Mouse (Mus musculus): Measurements from ENCODE around the gene 4921501E09Rik. TPM values are rescaled to one million over a fixed set of nuclear protein-coding genes. Genes with fewer than 3 reads are reported as not detected.
"Not testable (repeated sequence)": the region's sequence is repeated elsewhere in the genome, so short reads cannot be mapped to it uniquely, and the experiment has no call there.

Gene 4921501E09Rik
- polyA plus RNA-seq (2016; fragmentation: Nextera tagmentation; extraction: Ambion mirVana): not detected in 2 replicates

GRCm38 (mm10) chr17:33067958-33068357 lies at the start of gene 4921501E09Rik:
4921501E09Rik (minus strand) TSS chr17:33068058.
- Histone ChIP-seq H3K27me3 (replicated peaks) (no peaks in the 10 kb centered on the region), H3K27ac (no peak within 1 kb of the TSS), H3K9me3 (no peaks in the 10 kb centered on the region), H3K4me2 (replicated peaks) (no peak within 1 kb of the TSS), H3K4me1 (no peaks in the 10 kb centered on the region), H3K36me3 (no peaks in the 10 kb centered on the region), H3K9ac (no peak within 1 kb of the TSS), H3K4me3 (no peak within 1 kb of the TSS)
- ATAC-seq (ENCODE audit: low FRiP score, low read depth): no peak
- WGBS: 56% methylated on average over 1 of the region's 1 CpGs

GRCm38 (mm10) chr17:33097396-33097795 lies 29.5 kb upstream of the 4921501E09Rik start:
- no peak overlapping the region for H3K27ac ChIP-seq
- H3K4me1 ChIP-seq: peaks cover 6% of the 10 kb centered on the region
- no peak overlapping the region for H3K4me3 ChIP-seq
- H3K9me3 ChIP-seq: no peaks in the 10 kb centered on the region
- no peak for ATAC-seq (ENCODE audit: low FRiP score, low read depth)
- no peak overlapping the region for H3K4me2 ChIP-seq (replicated peaks)
- H3K27me3 ChIP-seq (replicated peaks): no peaks in the 10 kb centered on the region
- H3K36me3 ChIP-seq: no peaks in the 10 kb centered on the region
- H3K9ac ChIP-seq: no peak overlapping the region
- WGBS: 95% methylated on average over 2 of the region's 2 CpGs

- H3K27ac ChIP-seq: peak overlapping the region; percentile 77
- peak overlapping the region; percentile 73 for H3K4me2 ChIP-seq (replicated peaks)
- H3K36me3 ChIP-seq: no peaks in the 10 kb centered on the region
- peak; percentile 64 for ATAC-seq (ENCODE audit: low FRiP score, low read depth)
- peak overlapping the region; percentile 72 for H3K4me3 ChIP-seq
- no peaks in the 10 kb centered on the region for H3K27me3 ChIP-seq (replicated peaks)
- no peaks in the 10 kb centered on the region for H3K9me3 ChIP-seq
- WGBS: 4% methylated on average over 30 of the region's 31 CpGs
- H3K9ac ChIP-seq: peak overlapping the region; percentile 76
- H3K4me1 ChIP-seq: peaks cover 9% of the 10 kb centered on the region
These were observed 24.7 kb upstream of the 4921501E09Rik start for GRCm38 (mm10) chr17:33092391-33093193.

- no peaks in the 10 kb centered on the region for H3K36me3 ChIP-seq
- H3K4me1 ChIP-seq: peaks cover 9% of the 10 kb centered on the region
- no peak overlapping the region for H3K4me3 ChIP-seq
- no peak overlapping the region for H3K4me2 ChIP-seq (replicated peaks)
- H3K9me3 ChIP-seq: no peaks in the 10 kb centered on the region
- H3K9ac ChIP-seq: no peak overlapping the region
- no peaks in the 10 kb centered on the region for H3K27me3 ChIP-seq (replicated peaks)
- H3K27ac ChIP-seq: no peak overlapping the region
- no peak for ATAC-seq (ENCODE audit: low FRiP score, low read depth)
- 80% methylated on average over 1 of the region's 1 CpGs for WGBS
These were observed 23.8 kb upstream of the 4921501E09Rik start for GRCm38 (mm10) chr17:33091630-33092029.

GRCm38 (mm10) chr17:33089220-33089949 lies 21.5 kb upstream of the 4921501E09Rik start, which contains the start of gene Zfp563:
Zfp563 (plus strand) TSS chr17:33089310.
- Histone ChIP-seq H3K9me3 (no peaks in the 10 kb centered on the region), H3K4me1 (peaks cover 9% of the 10 kb centered on the region), H3K9ac (peak within 1 kb of the TSS; percentile 69), H3K4me3 (peak within 1 kb of the TSS; percentile 60), H3K27ac (peak within 1 kb of the TSS; percentile 74), H3K4me2 (replicated peaks) (peak within 1 kb of the TSS; percentile 71), H3K27me3 (replicated peaks) (no peaks in the 10 kb centered on the region), H3K36me3 (no peaks in the 10 kb centered on the region)
- peak; percentile 88 for ATAC-seq (ENCODE audit: low FRiP score, low read depth)
- WGBS: 4% methylated on average over 34 of the region's 34 CpGs

- no peak overlapping the region for H3K27ac ChIP-seq
- WGBS: 2% methylated on average over 1 of the region's 1 CpGs
These were observed 4.9 kb downstream of the 4921501E09Rik start for GRCm38 (mm10) chr17:33063001-33063400.

GRCm38 (mm10) chr17:33058791-33059190 lies 9.1 kb downstream of the 4921501E09Rik start:
- H3K36me3 ChIP-seq: no peaks in the 10 kb centered on the region
- H3K9ac ChIP-seq: no peak overlapping the region
- H3K4me3 ChIP-seq: no peak overlapping the region
- no peaks in the 10 kb centered on the region for H3K27me3 ChIP-seq (replicated peaks)
- 21% methylated on average over 1 of the region's 1 CpGs for WGBS
- no peaks in the 10 kb centered on the region for H3K4me1 ChIP-seq
- no peak for ATAC-seq (ENCODE audit: low FRiP score, low read depth)
- H3K27ac ChIP-seq: no peak overlapping the region
- no peaks in the 10 kb centered on the region for H3K9me3 ChIP-seq
- H3K4me2 ChIP-seq (replicated peaks): no peak overlapping the region

More at GRCm38 (mm10) chr17:33063001-33063400, 4.9 kb downstream of the 4921501E09Rik start:
- Histone ChIP-seq H3K4me2 (replicated peaks) (no peak overlapping the region), H3K4me3 (no peak overlapping the region), H3K36me3 (no peaks in the 10 kb centered on the region), H3K4me1 (no peaks in the 10 kb centered on the region), H3K9me3 (no peaks in the 10 kb centered on the region), H3K27me3 (replicated peaks) (no peaks in the 10 kb centered on the region), H3K9ac (no peak overlapping the region)
- ATAC-seq (ENCODE audit: low FRiP score, low read depth): no peak

- no peaks in the 10 kb centered on the region for H3K27me3 ChIP-seq (replicated peaks)
- H3K36me3 ChIP-seq: no peaks in the 10 kb centered on the region
- WGBS: 3% methylated on average over 27 of the region's 27 CpGs
- ATAC-seq (ENCODE audit: low FRiP score, low read depth): peak; percentile 99
- peak within 1 kb of the TSS; percentile 87 for H3K4me3 ChIP-seq
- no peaks in the 10 kb centered on the region for H3K4me1 ChIP-seq
- peak within 1 kb of the TSS; percentile 53 for H3K4me2 ChIP-seq (replicated peaks)
- H3K27ac ChIP-seq: peak within 1 kb of the TSS; percentile 82
- 0 out of 2 replicates have a peak, but pooled peaks cover 5% of the 10 kb centered on the region for H3K9me3 ChIP-seq
- H3K9ac ChIP-seq: peak within 1 kb of the TSS; percentile 92
These were observed 34.7 kb downstream of the 4921501E09Rik start, which contains the start of gene Zfp763 for GRCm38 (mm10) chr17:33032900-33033891. Zfp763 (minus strand) TSS chr17:33033402.

GRCm38 (mm10) chr17:33032376-33032775 lies 35.5 kb downstream of the 4921501E09Rik start:
- H3K4me2 ChIP-seq (replicated peaks): peak overlapping the region; percentile 53
- H3K4me3 ChIP-seq: peak overlapping the region; percentile 87
- H3K27me3 ChIP-seq (replicated peaks): no peaks in the 10 kb centered on the region
- no peak for ATAC-seq (ENCODE audit: low FRiP score, low read depth)
- peaks cover 3% of the 10 kb centered on the region; the same call in 1 of the 2 replicates for H3K36me3 ChIP-seq
- H3K4me1 ChIP-seq: no peaks in the 10 kb centered on the region
- no peak overlapping the region for H3K27ac ChIP-seq
- peaks cover 8% of the 10 kb centered on the region for H3K9me3 ChIP-seq
- peak overlapping the region; percentile 92 for H3K9ac ChIP-seq
- WGBS: 13% methylated on average over 10 of the region's 10 CpGs

- peaks cover 84% of the 10 kb centered on the region for H3K36me3 ChIP-seq
- H3K4me3 ChIP-seq; H3K27me3 ChIP-seq (replicated peaks); ATAC-seq (ENCODE audit: low FRiP score, low read depth); H3K9ac ChIP-seq; H3K4me2 ChIP-seq (replicated peaks); H3K27ac ChIP-seq; H3K4me1 ChIP-seq: not testable (repeated sequence)
- H3K9me3 ChIP-seq: peaks cover 73% of the 10 kb centered on the region
These were observed 47.4 kb downstream of the 4921501E09Rik start for GRCm38 (mm10) chr17:33020434-33020833.

Measured in neural tube, embryonic 12.5 days (tissue).